15 mouse cellular contexts compared by ENCODE assay signal in genomic region chr1:151988713-151989112, GRCm38 (mm10).
DNase-seq lines count a peak whose midpoint lies in the region; ATAC-seq lines count a peak whose summit lies in the region.
"Had no signal": no experiment of that assay in that cellular context is flagged by ENCODE, and none has a peak within 500 bp of the region (broad histone marks: within the 10 kb centered on the region; RNA-seq: fewer than 3 reads in every experiment).

No protein-coding gene starts in this region.

- no peak overlapping the region for H3K9ac ChIP-seq in hindbrain, embryonic 13.5 days
- no peak overlapping the region for H3K9ac ChIP-seq in hindbrain, embryonic 11.5 days (ENCODE audit: low read depth, low read length)
- no peak overlapping the region for H3K9ac ChIP-seq in neural tube, embryonic 15.5 days (replicated peaks)
- H3K9ac ChIP-seq in limb, embryonic 11.5 days (ENCODE audit: low read length), result no peak overlapping the region
- no peak overlapping the region for H3K9ac ChIP-seq in forebrain, embryonic 13.5 days
- H3K9ac ChIP-seq: embryonic facial prominence, embryonic 12.5 days; heart, embryonic 12.5 days; hindbrain, embryonic 12.5 days had no signal

- H3K4me1 ChIP-seq in hindbrain, embryonic 13.5 days (replicated peaks), result peaks cover 50% of the 10 kb centered on the region
- H3K4me1 ChIP-seq in hindbrain, embryonic 11.5 days (replicated peaks; ENCODE audit: control insufficient read depth, insufficient read depth, low read length), result peaks cover 6% of the 10 kb centered on the region; the same call in 1 of the 2 replicates
- H3K4me1 ChIP-seq in neural tube, embryonic 15.5 days, result peaks cover 36% of the 10 kb centered on the region
- H3K4me1 ChIP-seq in limb, embryonic 11.5 days (ENCODE audit: control insufficient read depth, insufficient read depth, low read length), result peaks cover 14% of the 10 kb centered on the region; the same call in 1 of the 2 replicates
- H3K4me1 ChIP-seq in forebrain, embryonic 13.5 days, result peaks cover 30% of the 10 kb centered on the region

- ATAC-seq in hindbrain, embryonic 13.5 days (ENCODE audit: low FRiP score), result no peak
- ATAC-seq in hindbrain, embryonic 11.5 days (ENCODE audit: low FRiP score), result no peak
- ATAC-seq in neural tube, embryonic 15.5 days (ENCODE audit: low FRiP score), result no peak
- ATAC-seq in limb, embryonic 11.5 days (ENCODE audit: insufficient number of reproducible peaks, low FRiP score, low TSS enrichment, low read depth), result no peak
- ATAC-seq in forebrain, embryonic 13.5 days, result no peak
- no peak for ATAC-seq in CD4-positive, CD25-positive, alpha-beta regulatory T cell, adult 4 months
- ATAC-seq: forebrain, embryonic 16.5 days; inflammation-experienced regulatory T-cells, adult 6 months had no signal

- no peaks in the 10 kb centered on the region for H3K27me3 ChIP-seq in hindbrain, embryonic 13.5 days
- no peaks in the 10 kb centered on the region for H3K27me3 ChIP-seq in hindbrain, embryonic 11.5 days (ENCODE audit: control insufficient read depth, insufficient read depth, low read length)
- H3K27me3 ChIP-seq in neural tube, embryonic 15.5 days (replicated peaks), result no peaks in the 10 kb centered on the region
- H3K27me3 ChIP-seq in limb, embryonic 11.5 days (ENCODE audit: control insufficient read depth, insufficient read depth, low read length), result no peaks in the 10 kb centered on the region
- H3K27me3 ChIP-seq in forebrain, embryonic 13.5 days, result no peaks in the 10 kb centered on the region
- H3K27me3 ChIP-seq: embryonic facial prominence, embryonic 12.5 days; heart, embryonic 12.5 days; hindbrain, embryonic 12.5 days had no signal

- H3K36me3 ChIP-seq in hindbrain, embryonic 13.5 days, result no peaks in the 10 kb centered on the region
- no peaks in the 10 kb centered on the region for H3K36me3 ChIP-seq in hindbrain, embryonic 11.5 days (ENCODE audit: control insufficient read depth, insufficient read depth, low read length)
- H3K36me3 ChIP-seq in neural tube, embryonic 15.5 days, result no peaks in the 10 kb centered on the region
- no peaks in the 10 kb centered on the region for H3K36me3 ChIP-seq in limb, embryonic 11.5 days (ENCODE audit: control insufficient read depth, insufficient read depth, low read length)
- no peaks in the 10 kb centered on the region for H3K36me3 ChIP-seq in forebrain, embryonic 13.5 days (ENCODE audit: poor library complexity, severe bottlenecking)
- H3K36me3 ChIP-seq: embryonic facial prominence, embryonic 12.5 days; heart, embryonic 12.5 days; hindbrain, embryonic 12.5 days had no signal

- H3K9me3 ChIP-seq in hindbrain, embryonic 13.5 days, result no peaks in the 10 kb centered on the region
- no peaks in the 10 kb centered on the region for H3K9me3 ChIP-seq in hindbrain, embryonic 11.5 days (ENCODE audit: control insufficient read depth, low read length)
- H3K9me3 ChIP-seq in neural tube, embryonic 15.5 days (replicated peaks), result no peaks in the 10 kb centered on the region
- H3K9me3 ChIP-seq in limb, embryonic 11.5 days (ENCODE audit: control insufficient read depth, low read length), result no peaks in the 10 kb centered on the region
- peaks cover 4% of the 10 kb centered on the region for H3K9me3 ChIP-seq in forebrain, embryonic 13.5 days (replicated peaks)
- H3K9me3 ChIP-seq: embryonic facial prominence, embryonic 12.5 days; hindbrain, embryonic 12.5 days had no signal

- WGBS in hindbrain, embryonic 13.5 days, result 81% methylated on average over 7 of the region's 7 CpGs
- whole genome bisulfite sequencing in hindbrain, embryonic 11.5 days, result 89% methylated on average over 7 of the region's 7 CpGs
- 70% methylated on average over 7 of the region's 7 CpGs for WGBS in neural tube, embryonic 15.5 days
- WGBS in limb, embryonic 11.5 days, result 38% methylated on average over 7 of the region's 7 CpGs
- WGBS in forebrain, embryonic 13.5 days, result 89% methylated on average over 7 of the region's 7 CpGs

- DNase-seq in hindbrain, embryonic 11.5 days (ENCODE audit: low spot score), result no peak
- no peak for DNase-seq in neural tube, embryonic 10.5 days (ENCODE audit: extremely low spot score, low spot score)
- peak; percentile 33 for DNase-seq in limb, embryonic 11.5 days (ENCODE audit: low spot score)
- DNase-seq: adrenal gland, adult 8-10 months; adrenal gland, postnatal 36 days; gastrocnemius, postnatal 25 days had no signal

- H3K4me2 ChIP-seq in hindbrain, embryonic 13.5 days, result no peak overlapping the region
- no peak overlapping the region for H3K4me2 ChIP-seq in hindbrain, embryonic 11.5 days (replicated peaks; ENCODE audit: low read depth, low read length)
- H3K4me2 ChIP-seq in neural tube, embryonic 15.5 days, result no peak overlapping the region
- H3K4me2 ChIP-seq in limb, embryonic 11.5 days (ENCODE audit: low read depth, severe bottlenecking), result no peak overlapping the region
- no peak overlapping the region for H3K4me2 ChIP-seq in forebrain, embryonic 13.5 days
- H3K4me2 ChIP-seq: embryonic facial prominence, embryonic 12.5 days; heart, embryonic 12.5 days; hindbrain, embryonic 12.5 days had no signal

- 0 out of 2 replicates have a peak overlapping the region, but pooled peaks have one; percentile 3 for H3K27ac ChIP-seq in hindbrain, embryonic 13.5 days
- no peak overlapping the region for H3K27ac ChIP-seq in hindbrain, embryonic 11.5 days (ENCODE audit: low read depth, low read length)
- 0 out of 2 replicates have a peak overlapping the region, but pooled peaks have one; percentile 28 for H3K27ac ChIP-seq in neural tube, embryonic 15.5 days (replicated peaks)
- H3K27ac ChIP-seq in limb, embryonic 11.5 days (replicated peaks; ENCODE audit: low read depth, low read length), result no peak overlapping the region
- H3K27ac ChIP-seq in forebrain, embryonic 13.5 days, result no peak overlapping the region
- H3K27ac ChIP-seq: embryonic facial prominence, embryonic 12.5 days; hindbrain, embryonic 12.5 days had no signal

- H3K4me3 ChIP-seq in hindbrain, embryonic 13.5 days, result no peak overlapping the region
- H3K4me3 ChIP-seq in hindbrain, embryonic 11.5 days (ENCODE audit: low read depth, low read length), result no peak overlapping the region
- no peak overlapping the region for H3K4me3 ChIP-seq in neural tube, embryonic 15.5 days (replicated peaks)
- no peak overlapping the region for H3K4me3 ChIP-seq in limb, embryonic 11.5 days (ENCODE audit: low read depth, low read length)
- no peak overlapping the region for H3K4me3 ChIP-seq in forebrain, embryonic 13.5 days
- H3K4me3 ChIP-seq: embryonic facial prominence, embryonic 12.5 days; heart, embryonic 12.5 days; hindbrain, embryonic 12.5 days had no signal

Comparison
In these comparisons a context has a peak if more than half of its experiments do, and no peak if none do; other contexts are left out.
1. H3K27ac ChIP-seq: peak in hindbrain, embryonic 13.5 days (single experiment) and neural tube, embryonic 15.5 days (single experiment); none in hindbrain, embryonic 11.5 days (single experiment), limb, embryonic 11.5 days (single experiment) and forebrain, embryonic 13.5 days (single experiment).